Mouse (Mus musculus): ENCODE data around the gene Pex11a. TPM values are rescaled to one million over a fixed set of nuclear protein-coding genes. Genes with fewer than 3 reads are reported as not detected.

Pex11a gene
- 7.1 and 10.9 TPM in 2 replicates for polyA plus RNA-seq (2012; rRNA removed)

DNA sequence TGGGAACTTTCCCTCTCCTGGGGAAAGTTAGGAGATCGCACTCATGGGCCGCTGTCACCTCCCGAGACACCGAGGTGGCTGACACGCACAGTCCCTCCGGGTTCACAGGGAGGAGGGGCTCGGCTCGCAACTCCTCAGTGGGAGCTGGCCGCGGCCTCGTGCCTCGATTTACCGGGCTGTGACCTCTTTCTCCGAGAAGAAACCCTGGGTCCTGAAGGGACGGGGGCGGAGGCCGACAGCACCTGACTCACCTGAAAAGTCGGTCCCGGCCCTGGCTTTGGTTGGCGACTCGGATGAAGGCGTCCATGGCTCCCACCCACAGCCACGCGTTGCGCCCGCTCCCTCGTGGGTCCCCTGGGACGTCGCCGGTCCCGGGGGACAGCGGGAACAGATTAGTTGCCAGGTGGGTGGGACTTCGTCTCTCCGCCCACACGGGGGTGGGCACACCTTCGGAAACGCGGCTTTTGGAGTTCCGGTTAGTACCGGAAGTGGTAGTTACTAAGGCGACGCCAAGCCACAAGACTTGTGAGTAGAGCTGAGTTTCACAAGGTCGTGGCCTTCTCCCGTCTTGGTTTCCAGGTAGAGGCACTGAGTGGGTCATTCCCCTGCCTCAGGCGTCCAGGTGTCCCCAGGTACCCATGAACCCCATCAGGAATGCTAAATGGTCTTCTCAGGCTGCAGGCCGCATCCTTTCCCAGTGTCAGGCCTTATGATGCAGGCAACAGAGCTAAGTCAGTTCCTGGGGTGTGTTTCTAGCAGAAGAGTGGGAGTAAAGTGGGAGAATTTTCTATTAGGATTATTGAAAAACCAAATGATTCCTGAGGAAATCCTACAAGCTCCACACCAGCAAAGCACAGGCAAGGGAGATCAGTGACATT, at the start of gene Pex11a, which contains the start of gene Wdr93:
Pex11a (minus strand) TSS at position 473 of the 878 bp plus-strand sequence.
Wdr93 (plus strand) TSS at position 505 of the 878 bp plus-strand sequence.

DNA sequence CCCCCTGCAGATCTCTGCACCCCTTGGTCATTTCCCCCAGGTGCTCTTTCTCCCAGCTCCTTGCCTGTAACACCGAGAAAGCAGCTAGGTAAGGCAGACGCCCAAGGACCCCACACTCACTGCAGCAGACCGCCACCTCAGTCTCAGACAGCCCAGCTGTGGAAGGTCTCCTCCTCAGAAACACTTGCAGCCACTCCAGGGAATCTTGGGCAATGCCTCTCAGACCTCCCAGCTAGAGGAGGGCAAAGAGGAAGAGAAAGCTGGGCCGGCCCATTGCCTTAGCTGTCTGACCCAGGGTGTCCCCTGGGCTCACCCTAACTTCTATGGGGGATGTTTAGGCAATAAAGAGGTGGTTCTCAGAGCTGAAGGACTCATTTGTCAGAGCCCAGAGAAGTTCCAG, 10.3 kb downstream of the Pex11a start, which contains the start of gene Plin1:
Plin1 (minus strand) TSS at position 282 of the 400 bp plus-strand sequence.

DNA sequence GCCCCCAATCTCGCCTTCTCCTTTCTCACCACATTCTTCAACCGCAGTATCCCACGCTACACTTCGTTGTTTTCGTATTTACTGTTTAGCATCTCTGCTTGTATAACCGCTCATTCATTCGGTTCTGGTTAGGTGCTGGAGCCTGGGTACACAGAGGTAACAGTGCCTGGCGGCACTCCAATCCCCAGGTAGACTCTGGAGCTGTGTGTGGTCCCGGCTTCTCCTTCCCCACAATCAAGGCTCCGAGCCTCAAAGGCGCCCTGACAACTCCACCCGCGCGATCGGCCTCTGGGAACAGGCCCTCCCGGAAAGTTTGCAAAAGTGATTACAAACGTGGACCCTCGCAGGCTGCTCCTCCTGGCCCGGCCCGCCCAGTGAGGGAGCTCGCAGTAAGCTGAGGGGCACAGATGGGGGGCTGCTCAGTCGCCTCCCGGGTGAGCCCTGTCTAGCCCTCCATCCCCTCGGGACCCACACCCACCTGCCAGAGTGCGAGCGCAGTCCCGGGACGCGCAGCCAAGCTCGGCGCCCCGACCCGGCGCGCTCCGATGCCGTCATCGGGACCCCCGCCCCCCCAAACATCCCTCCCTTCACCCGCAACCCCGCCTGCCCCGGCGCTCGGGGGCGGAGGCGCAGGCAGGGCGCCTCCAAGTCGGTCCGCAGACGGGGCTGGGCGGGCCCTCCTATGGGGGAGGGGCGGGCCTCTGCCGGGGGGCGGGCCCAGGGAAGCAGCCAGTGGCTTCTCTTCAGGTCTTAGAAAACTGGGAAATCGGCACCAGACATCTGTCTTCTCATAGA, 27.5 kb downstream of the Pex11a start, which contains the start of gene Kif7:
Kif7 (minus strand) TSS at position 534 of the 795 bp plus-strand sequence.

Other genes starting within 250 kb of the Pex11a start
- gene Rhcg, start 125.5 kb downstream of the Pex11a start, polyA plus RNA-seq (2012; rRNA removed), result 1.2 and 5.7 TPM in 2 replicates
- gene Ticrr, start 82.9 kb downstream of the Pex11a start, polyA plus RNA-seq (2012; rRNA removed), result 12.0 and 12.1 TPM in 2 replicates
- gene Kif7, start 27.4 kb downstream of the Pex11a start, polyA plus RNA-seq (2012; rRNA removed), result 10.9 and 16.5 TPM in 2 replicates
- gene Plin1, start 10.2 kb downstream of the Pex11a start, polyA plus RNA-seq (2012; rRNA removed), result 0.09 and 0.13 TPM in 2 replicates
- gene Wdr93, start within 50 bp of the Pex11a start, polyA plus RNA-seq (2012; rRNA removed), result 0.29 and 0.36 TPM in 2 replicates
- gene Mesp1, start 50.7 kb upstream of the Pex11a start, polyA plus RNA-seq (2012; rRNA removed), result not detected in 2 replicates
- gene Mesp2, start 67.6 kb upstream of the Pex11a start, polyA plus RNA-seq (2012; rRNA removed), result 0.30 and 0.37 TPM in 2 replicates
- gene Anpep, start 117.9 kb upstream of the Pex11a start, polyA plus RNA-seq (2012; rRNA removed), result 5.5 and 7.9 TPM in 2 replicates
- 32.6 and 34.4 TPM in 2 replicates for gene Ap3s2, start 177.5 kb upstream of the Pex11a start, polyA plus RNA-seq (2012; rRNA removed)
- gene Arpin, start 192.2 kb upstream of the Pex11a start, polyA plus RNA-seq (2012; rRNA removed), result 13.3 and 13.5 TPM in 2 replicates

Data from central nervous system, embryonic 11.5 days (tissue).